Mouse (Mus musculus): ENCODE data around the gene Catspere2.
A peak's percentile ranks its signal among the peaks of the same experiment; 100 is the strongest.
"Not testable (repeated sequence)": the region's sequence is repeated elsewhere in the genome, so short reads cannot be mapped to it uniquely, and the experiment has no call there.

The Catspere2 gene

DNA sequence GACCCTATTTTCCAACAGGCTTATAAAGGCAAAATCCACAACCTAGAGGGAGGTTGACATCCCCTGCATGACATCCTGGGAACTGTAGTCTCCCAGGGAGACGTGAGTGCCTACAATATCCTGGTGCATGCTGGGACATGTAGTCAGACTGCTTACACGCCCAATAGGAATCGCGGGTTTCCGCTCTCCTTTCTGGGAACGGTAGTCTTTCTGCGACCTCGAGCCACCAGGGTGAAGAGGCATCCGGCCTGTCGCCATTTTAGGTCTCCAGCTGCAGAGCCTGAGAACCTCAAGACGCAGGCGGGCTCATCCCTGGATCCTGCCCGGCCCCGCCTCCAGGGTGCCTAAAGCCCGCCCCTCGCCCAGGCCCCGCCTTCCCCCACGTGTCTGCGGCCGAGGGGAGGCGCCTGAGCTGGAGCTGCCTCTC is at the start of gene Catspere2:
Gene Catspere2, plus strand, starts transcription at position 400 of the 427 bp plus-strand sequence.
- DNase-seq (ENCODE audit: low spot score), result peak; percentile 64

GRCm38 (mm10) chr1:177940422-177940977 is 42.7 kb upstream of the Catspere2 start:
- DNase-seq (ENCODE audit: low spot score), result not testable (repeated sequence)

DNA sequence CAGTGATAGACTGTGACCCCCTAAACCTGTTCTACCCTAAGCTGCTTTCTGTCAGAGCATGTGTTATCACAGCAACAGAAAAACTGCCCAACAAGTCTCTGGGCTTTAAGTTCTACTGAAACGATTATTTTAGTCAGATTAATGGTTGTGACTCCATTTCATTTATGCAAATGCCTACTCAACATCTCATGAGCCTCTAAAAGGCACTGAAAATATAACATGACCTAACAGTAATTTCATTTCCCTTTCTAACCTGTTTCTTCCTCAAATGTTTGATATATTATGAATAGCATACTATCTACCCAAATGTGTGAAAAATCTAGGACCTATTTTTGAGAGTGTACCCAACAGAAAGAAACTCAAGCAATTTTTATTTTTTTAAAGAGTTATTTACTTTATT is 1.9 kb upstream of the Catspere2 start:
- DNase-seq (ENCODE audit: low spot score), result no peak

GRCm38 (mm10) chr1:177983582-177983981 is 359 bp downstream of the Catspere2 start:
- not testable (repeated sequence) for DNase-seq (ENCODE audit: low spot score)

DNA sequence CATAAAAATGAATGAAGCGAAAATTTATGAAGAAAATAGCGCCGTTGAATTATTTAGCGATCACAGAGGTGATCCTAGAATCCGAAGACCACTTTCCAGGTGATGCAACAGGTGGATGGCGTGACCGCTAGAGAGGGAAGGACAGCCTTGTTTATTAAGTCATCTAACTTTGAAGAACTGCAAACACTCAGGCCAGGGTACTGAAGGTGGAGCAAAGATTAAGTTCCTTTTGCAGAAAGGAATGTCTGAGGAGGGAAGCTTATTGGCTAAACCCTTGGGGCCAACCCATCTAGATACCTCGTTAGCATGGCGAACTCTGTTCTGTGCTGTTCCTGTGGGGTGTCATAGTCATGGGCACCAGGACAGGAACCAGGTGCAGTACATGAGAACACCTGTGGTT is 983 bp downstream of the Catspere2 start:
- no peak for DNase-seq (ENCODE audit: low spot score)

- not testable (repeated sequence) for DNase-seq (ENCODE audit: low spot score)
Observed at GRCm38 (mm10) chr1:177987476-177987875, 4.3 kb downstream of the Catspere2 start.

GRCm38 (mm10) chr1:178072798-178073197 is 89.6 kb downstream of the Catspere2 start:
- DNase-seq (ENCODE audit: low spot score), result peak; percentile 9

GRCm38 (mm10) chr1:178097865-178098264 is 114.6 kb downstream of the Catspere2 start:
- not testable (repeated sequence) for DNase-seq (ENCODE audit: low spot score)

- DNase-seq (ENCODE audit: low spot score), result not testable (repeated sequence)
Observed at GRCm38 (mm10) chr1:178108514-178108913, 125.3 kb downstream of the Catspere2 start.

DNA sequence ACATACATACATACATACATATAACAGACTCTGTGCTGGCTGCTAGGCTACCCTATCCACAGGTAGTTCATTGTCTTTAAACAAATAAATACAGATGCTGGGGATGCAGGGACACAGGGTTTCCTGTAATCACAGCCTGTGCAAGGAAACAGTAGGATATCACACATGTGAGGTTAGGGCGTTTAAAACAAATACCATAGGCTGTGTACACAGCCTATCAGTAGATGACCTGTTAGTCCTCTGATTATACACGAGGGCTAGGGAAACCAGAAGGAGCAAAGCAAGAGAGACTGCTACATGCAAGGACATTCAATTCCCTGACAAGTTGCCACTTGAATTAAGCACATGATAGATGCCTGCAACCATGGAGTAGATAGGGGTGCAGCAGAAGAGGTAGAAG is 139.0 kb downstream of the Catspere2 start:
- DNase-seq (ENCODE audit: low spot score), result not testable (repeated sequence)

DNA sequence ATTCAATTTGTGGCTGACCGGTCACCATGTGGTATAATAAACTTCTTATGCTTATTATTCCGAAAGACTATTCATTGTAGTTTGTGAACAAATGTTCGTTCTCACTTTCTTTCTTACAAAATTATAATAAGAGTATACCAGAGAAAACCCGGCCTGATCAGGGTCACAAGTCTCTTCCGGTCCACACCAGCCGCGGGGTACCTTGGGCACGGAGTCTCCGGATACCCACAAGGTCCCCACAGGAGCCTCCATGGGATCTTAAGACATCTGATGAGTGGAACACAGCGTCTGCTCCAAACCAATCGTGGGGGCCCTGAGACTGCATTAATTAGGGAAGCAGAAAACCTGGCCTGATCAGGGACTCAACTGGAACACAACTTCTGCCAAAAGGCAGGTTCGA is 151.1 kb downstream of the Catspere2 start:
- DNase-seq (ENCODE audit: low spot score), result no peak

DNA sequence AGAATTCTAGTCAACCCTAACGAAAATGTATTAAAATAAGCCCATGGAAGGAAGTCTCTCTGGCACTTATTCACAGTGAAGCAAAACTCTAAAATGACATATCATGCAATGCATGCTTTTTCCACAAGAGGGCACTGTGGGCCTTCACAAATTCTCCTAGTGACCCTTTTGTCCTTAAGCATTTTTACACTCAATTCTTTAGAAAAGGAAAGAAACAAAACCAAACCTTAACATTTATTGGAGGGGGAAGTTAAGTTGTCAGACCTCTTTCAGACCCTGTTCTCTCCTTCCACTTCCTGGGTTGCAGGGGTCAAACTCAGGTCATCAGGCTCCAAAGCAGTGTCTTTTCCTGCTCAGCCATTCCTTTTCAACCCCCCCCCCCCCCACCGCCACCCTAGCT is 163.3 kb downstream of the Catspere2 start:
- DNase-seq (ENCODE audit: low spot score), result peak; percentile 3

DNA sequence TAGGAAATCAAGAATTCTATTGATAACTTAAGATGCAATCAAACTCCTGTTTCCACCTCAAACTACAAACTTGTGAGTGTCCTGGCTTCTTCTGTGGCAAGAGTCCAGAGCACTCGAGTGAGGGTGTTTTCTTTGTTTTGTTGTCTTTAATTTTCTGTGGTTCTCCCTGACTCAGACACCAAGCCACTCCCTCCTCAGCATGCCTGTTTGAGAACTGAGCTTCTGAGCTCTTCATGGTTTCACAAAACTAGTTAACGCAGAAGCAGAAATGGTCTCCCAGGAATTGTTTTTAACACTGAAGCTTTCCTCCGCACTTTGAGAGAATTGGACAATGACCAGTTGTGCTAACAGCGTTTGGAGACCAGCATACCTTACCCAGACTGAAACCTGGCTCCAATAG is 163.7 kb downstream of the Catspere2 start:
- not testable (repeated sequence) for DNase-seq (ENCODE audit: low spot score)

DNA sequence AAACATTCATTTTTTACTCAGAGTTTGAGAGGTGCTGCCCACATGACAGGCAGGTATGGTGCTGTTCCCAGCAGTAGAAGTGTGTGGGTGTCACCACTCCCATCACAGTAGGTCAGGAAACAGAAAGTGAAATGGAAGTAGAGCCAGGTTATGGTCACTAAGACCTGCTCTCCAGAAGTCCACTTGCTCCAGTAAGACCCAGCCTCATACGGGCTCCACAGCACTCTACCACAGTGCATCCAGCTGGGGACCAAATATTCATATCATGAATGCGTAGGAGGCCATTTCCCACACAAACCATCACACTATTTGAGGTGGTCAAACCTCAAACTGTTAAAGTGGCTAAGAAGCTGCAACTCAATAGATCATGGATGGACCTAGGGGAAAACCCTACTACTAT is 199.0 kb downstream of the Catspere2 start:
- DNase-seq (ENCODE audit: low spot score), result no peak

DNA sequence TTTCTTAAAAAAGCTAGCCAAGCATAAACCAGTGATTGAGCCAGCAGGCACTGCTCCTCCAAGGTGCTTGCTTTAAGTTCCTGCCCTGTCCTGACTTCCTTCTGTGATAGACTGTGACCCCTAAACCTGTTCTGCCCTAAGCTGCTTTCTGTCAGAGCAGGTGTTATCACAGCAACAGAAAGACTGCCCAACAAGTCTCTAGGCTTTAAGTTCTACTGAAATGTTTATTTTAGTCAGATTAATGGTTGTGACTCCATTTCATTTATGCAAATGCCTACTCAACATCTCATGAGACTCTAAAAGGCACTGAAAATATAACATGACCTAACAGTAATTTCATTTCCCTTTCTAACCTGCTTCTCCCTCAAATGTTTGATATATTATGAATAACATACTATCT is 202.4 kb downstream of the Catspere2 start:
- no peak for DNase-seq (ENCODE audit: low spot score)

- peak; percentile 87 for DNase-seq (ENCODE audit: low spot score)
Observed at GRCm38 (mm10) chr1:178187216-178187791, 204.1 kb downstream of the Catspere2 start, which contains the start of gene Desi2. Gene Desi2, plus strand, starts transcription at chr1:178187417.

DNA sequence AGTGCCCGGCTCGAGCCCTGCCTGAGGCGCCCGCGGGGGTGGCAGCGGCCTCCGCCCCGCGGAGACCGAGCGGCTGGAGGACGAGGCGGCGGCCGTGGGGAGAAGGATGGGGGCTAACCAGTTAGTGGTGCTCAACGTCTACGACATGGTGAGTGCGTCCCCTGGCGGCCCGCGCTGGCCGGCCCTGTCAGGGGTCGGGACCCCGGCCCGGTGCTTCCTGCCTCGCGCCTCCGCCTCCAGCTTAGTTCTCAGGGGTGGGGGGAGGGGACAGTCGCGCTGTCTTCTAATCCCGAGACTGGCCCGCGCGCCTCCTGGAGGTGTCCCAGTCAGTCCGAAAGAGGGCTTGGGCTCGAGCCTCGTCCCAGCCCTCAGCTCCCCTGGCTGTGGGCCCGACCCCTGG is 204.6 kb downstream of the Catspere2 start:
- peak; percentile 23 for DNase-seq (ENCODE audit: low spot score)

DNA sequence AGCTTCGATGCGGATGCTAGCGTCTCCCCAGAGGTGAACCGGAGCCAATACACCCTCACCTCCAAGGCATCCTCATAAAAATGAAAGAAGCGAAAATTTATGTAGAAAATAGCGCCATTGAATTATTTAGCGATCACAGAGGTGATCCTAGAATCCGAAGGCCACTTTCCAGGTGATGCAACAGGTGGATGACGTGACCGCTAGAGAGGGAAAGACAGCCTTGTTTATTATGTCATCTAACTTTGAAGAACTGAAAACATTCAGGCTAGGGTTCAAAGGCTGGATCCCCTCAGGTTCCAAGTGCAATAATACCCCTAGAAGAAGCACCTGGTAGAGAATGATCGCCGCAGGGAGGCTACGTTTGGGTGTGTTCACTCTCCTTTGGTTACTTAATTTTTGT is 205.2 kb downstream of the Catspere2 start:
- DNase-seq (ENCODE audit: low spot score), result peak; percentile 14

DNA sequence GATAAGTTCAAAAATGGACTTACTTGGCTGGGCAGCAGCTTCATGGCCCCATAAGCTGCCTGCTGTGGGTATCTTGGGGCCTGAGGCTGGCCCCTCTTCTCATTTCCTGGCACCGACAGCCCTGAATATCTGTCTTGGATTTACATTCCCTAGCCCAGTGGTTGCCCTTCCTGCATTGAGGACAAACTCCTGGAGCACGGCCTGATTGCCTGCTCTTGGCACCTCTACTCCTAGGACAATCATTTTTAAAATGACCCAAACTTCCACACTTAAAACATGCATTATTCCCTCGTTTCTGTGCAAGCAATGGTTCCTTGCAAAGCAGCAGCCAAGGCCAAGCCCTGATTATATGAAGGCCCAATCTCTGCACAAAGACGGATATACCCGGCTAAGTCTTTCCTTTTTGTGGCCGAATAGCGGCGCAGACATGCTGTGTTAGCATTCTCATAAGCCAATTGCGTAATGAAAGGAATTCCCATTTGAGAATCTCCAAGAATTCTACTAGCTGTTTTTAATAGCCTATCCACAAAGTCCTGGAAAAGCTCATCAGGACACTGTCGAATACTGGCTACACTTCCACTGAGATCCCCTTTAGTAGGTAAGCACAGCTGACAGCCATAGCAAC is 222.6 kb downstream of the Catspere2 start:
- no peak for DNase-seq (ENCODE audit: low spot score)

- not testable (repeated sequence) for DNase-seq (ENCODE audit: low spot score)
Observed at GRCm38 (mm10) chr1:178207856-178208255, 224.6 kb downstream of the Catspere2 start.

GRCm38 (mm10) chr1:178209966-178210365 is 226.7 kb downstream of the Catspere2 start:
- DNase-seq (ENCODE audit: low spot score), result no peak

DNA sequence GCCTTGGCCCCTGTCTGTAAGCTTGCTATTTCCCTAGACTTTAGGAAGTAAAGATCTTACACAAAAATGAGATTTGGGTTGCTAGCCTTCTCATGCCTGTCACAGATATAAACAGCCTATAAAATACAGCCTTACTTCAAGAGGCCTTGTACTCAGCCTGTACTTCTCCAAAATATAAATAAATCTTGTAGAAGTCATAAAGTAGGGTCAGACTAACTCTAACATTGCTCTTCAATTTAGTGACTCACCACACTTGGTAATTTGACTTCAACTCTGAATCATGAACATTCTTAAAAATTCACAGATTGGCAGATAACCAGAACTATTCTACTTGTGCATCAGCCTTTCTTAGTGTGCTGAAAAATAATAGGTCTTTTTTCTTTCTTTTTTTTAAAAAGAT is 233.9 kb downstream of the Catspere2 start:
- no peak for DNase-seq (ENCODE audit: low spot score)

GRCm38 (mm10) chr1:178218305-178218704 is 235.1 kb downstream of the Catspere2 start:
- DNase-seq (ENCODE audit: low spot score), result no peak

Measured in c-Kit-positive CD71-positive TER-119-positive erythroid progenitor cells, embryonic 14.5 days (primary cell).